In genomic region chr11:88523511-88523910, GRCm38 (mm10) we compare ENCODE assay signal across 9 mouse cellular contexts.
DNase-seq lines count a peak whose midpoint lies in the region; ATAC-seq and TF ChIP-seq lines count a peak whose summit lies in the region.
"Had no signal": no experiment of that assay in that cellular context is flagged by ENCODE, and none has a peak within 500 bp of the region (broad histone marks: within the 10 kb centered on the region; RNA-seq: fewer than 3 reads in every experiment).

No protein-coding gene starts in this region.

- H3K27ac ChIP-seq in hindbrain, embryonic 13.5 days, result peak overlapping the region; percentile 63
- H3K27ac ChIP-seq in hindbrain, embryonic 11.5 days (ENCODE audit: low read depth, low read length), result no peak overlapping the region
- H3K27ac ChIP-seq in embryonic facial prominence, embryonic 15.5 days (replicated peaks), result peak overlapping the region; percentile 79; the same call in 1 of the 2 replicates
- peak overlapping the region; percentile 71; the same call in 1 of the 2 replicates for H3K27ac ChIP-seq in midbrain, postnatal 0 days (ENCODE audit: low read depth, low read length)
- H3K27ac ChIP-seq: limb, embryonic 12.5 days had no signal

- WGBS in hindbrain, embryonic 13.5 days, result 59% methylated on average over 6 of the region's 6 CpGs
- WGBS in hindbrain, embryonic 11.5 days, result 70% methylated on average over 6 of the region's 6 CpGs
- 72% methylated on average over 6 of the region's 6 CpGs for WGBS in embryonic facial prominence, embryonic 15.5 days
- 61% methylated on average over 6 of the region's 6 CpGs for WGBS in midbrain, postnatal 0 days

- no peaks in the 10 kb centered on the region for H3K36me3 ChIP-seq in hindbrain, embryonic 13.5 days
- H3K36me3 ChIP-seq in hindbrain, embryonic 11.5 days (ENCODE audit: control insufficient read depth, insufficient read depth, low read length), result no peaks in the 10 kb centered on the region
- H3K36me3 ChIP-seq in embryonic facial prominence, embryonic 15.5 days, result no peaks in the 10 kb centered on the region
- H3K36me3 ChIP-seq in midbrain, postnatal 0 days (ENCODE audit: insufficient read depth, low read length), result no peaks in the 10 kb centered on the region

- H3K27me3 ChIP-seq in hindbrain, embryonic 13.5 days, result no peaks in the 10 kb centered on the region
- no peaks in the 10 kb centered on the region for H3K27me3 ChIP-seq in hindbrain, embryonic 11.5 days (ENCODE audit: control insufficient read depth, insufficient read depth, low read length)
- H3K27me3 ChIP-seq in embryonic facial prominence, embryonic 15.5 days, result no peaks in the 10 kb centered on the region
- H3K27me3 ChIP-seq in midbrain, postnatal 0 days (ENCODE audit: insufficient read depth, low read length), result no peaks in the 10 kb centered on the region
- H3K27me3 ChIP-seq: limb, embryonic 12.5 days had no signal

- no peaks in the 10 kb centered on the region for H3K9me3 ChIP-seq in hindbrain, embryonic 13.5 days
- H3K9me3 ChIP-seq in hindbrain, embryonic 11.5 days (ENCODE audit: control insufficient read depth, low read length), result no peaks in the 10 kb centered on the region
- no peaks in the 10 kb centered on the region for H3K9me3 ChIP-seq in embryonic facial prominence, embryonic 15.5 days (replicated peaks)
- H3K9me3 ChIP-seq in midbrain, postnatal 0 days (ENCODE audit: low read length), result no peaks in the 10 kb centered on the region
- H3K9me3 ChIP-seq: limb, embryonic 12.5 days had no signal

- no peak for DNase-seq in hindbrain, embryonic 11.5 days (ENCODE audit: low spot score)
- peak; percentile 41 for DNase-seq in ovary, postnatal 36 days (ENCODE audit: low spot score)
- no peak for DNase-seq in ovary, postnatal 10 days (ENCODE audit: low spot score)
- peak; percentile 50 for DNase-seq in midbrain, postnatal 0 days (ENCODE audit: low spot score)
- no peak for DNase-seq in urinary bladder, adult 2 months (ENCODE audit: low spot score)
- no peak for DNase-seq in urinary bladder, postnatal 10 days (ENCODE audit: low spot score)

- H3K4me2 ChIP-seq in hindbrain, embryonic 13.5 days, result no peak overlapping the region
- H3K4me2 ChIP-seq in hindbrain, embryonic 11.5 days (replicated peaks; ENCODE audit: low read depth, low read length), result no peak overlapping the region
- H3K4me2 ChIP-seq in embryonic facial prominence, embryonic 15.5 days (replicated peaks), result no peak overlapping the region
- H3K4me2 ChIP-seq in midbrain, postnatal 0 days (ENCODE audit: low read depth, low read length, poor library complexity, severe bottlenecking), result no peak overlapping the region
- H3K4me2 ChIP-seq: limb, embryonic 12.5 days had no signal

- no peak overlapping the region for H3K4me3 ChIP-seq in hindbrain, embryonic 13.5 days
- no peak overlapping the region for H3K4me3 ChIP-seq in hindbrain, embryonic 11.5 days (ENCODE audit: low read depth, low read length)
- no peak overlapping the region for H3K4me3 ChIP-seq in embryonic facial prominence, embryonic 15.5 days (replicated peaks)
- H3K4me3 ChIP-seq in midbrain, postnatal 0 days (ENCODE audit: low read depth, low read length), result no peak overlapping the region
- H3K4me3 ChIP-seq: limb, embryonic 12.5 days had no signal

- H3K4me1 ChIP-seq in hindbrain, embryonic 13.5 days (replicated peaks), result peaks cover 86% of the 10 kb centered on the region
- H3K4me1 ChIP-seq in hindbrain, embryonic 11.5 days (replicated peaks; ENCODE audit: control insufficient read depth, insufficient read depth, low read length), result peaks cover 39% of the 10 kb centered on the region
- H3K4me1 ChIP-seq in embryonic facial prominence, embryonic 15.5 days, result peaks cover 63% of the 10 kb centered on the region
- peaks cover 28% of the 10 kb centered on the region for H3K4me1 ChIP-seq in midbrain, postnatal 0 days (ENCODE audit: insufficient read depth, low read length)

- H3K9ac ChIP-seq in hindbrain, embryonic 13.5 days, result no peak overlapping the region
- H3K9ac ChIP-seq in hindbrain, embryonic 11.5 days (ENCODE audit: low read depth, low read length), result no peak overlapping the region
- no peak overlapping the region for H3K9ac ChIP-seq in embryonic facial prominence, embryonic 15.5 days
- H3K9ac ChIP-seq in midbrain, postnatal 0 days (replicated peaks; ENCODE audit: low read length, poor library complexity, severe bottlenecking), result no peak overlapping the region
- H3K9ac ChIP-seq: limb, embryonic 12.5 days had no signal

- ATAC-seq in hindbrain, embryonic 13.5 days (ENCODE audit: low FRiP score), result no peak
- ATAC-seq in hindbrain, embryonic 11.5 days (ENCODE audit: low FRiP score), result no peak
- ATAC-seq in embryonic facial prominence, embryonic 15.5 days (ENCODE audit: insufficient number of reproducible peaks, low FRiP score, low TSS enrichment, low read depth), result no peak
- no peak for ATAC-seq in midbrain, postnatal 0 days (ENCODE audit: low FRiP score)

- no peak for TF ChIP-seq CTCF in midbrain, postnatal 0 days (IDR thresholded peaks at IDR 0.05)

Comparison
In these comparisons a context has a peak if more than half of its experiments do, and no peak if none do; other contexts are left out.
1. DNase-seq: peak in ovary, postnatal 36 days (single experiment) and midbrain, postnatal 0 days (single experiment); none in hindbrain, embryonic 11.5 days (single experiment), ovary, postnatal 10 days (single experiment), urinary bladder, adult 2 months (single experiment) and urinary bladder, postnatal 10 days (single experiment).